Mouse (Mus musculus) thymus, adult 2 months (tissue): Measurements from ENCODE around the gene Fxyd5. TPM values are rescaled to one million over a fixed set of nuclear protein-coding genes. Genes with fewer than 3 reads are reported as not detected.

Experiments used
- DNase-seq: peaks from one replicate; pipeline ENCODE4 v3.0.0; 2021
- H3K27ac ChIP-seq: fragments of 200-500 bp; 2 replicates; pipeline ENCODE4 v1.5.1; 2012; ENCODE audit warnings: low read length, control low read depth; ENCODE audit not compliant: control insufficient read depth, insufficient read depth
- H3K27me3 ChIP-seq: fragments of 200-500 bp; 2 replicates; pipeline ENCODE4 v1.6.1; 2012; ENCODE audit warnings: mild to moderate bottlenecking, low read length, moderate library complexity, mixed read lengths; ENCODE audit not compliant: control insufficient read depth, insufficient read depth
- H3K36me3 ChIP-seq: fragments of 200-500 bp; 2 replicates; pipeline ENCODE4 v1.6.1; 2012; ENCODE audit warnings: mild to moderate bottlenecking, low read length, moderate library complexity; ENCODE audit not compliant: control insufficient read depth, insufficient read depth
- H3K4me1 ChIP-seq: fragments of 200-500 bp; replicated peaks from 2 replicates; pipeline ENCODE4 v1.6.1; 2012; ENCODE audit warnings: low read length; ENCODE audit not compliant: control insufficient read depth, insufficient read depth
- H3K4me3 ChIP-seq: fragments of 200-500 bp; 2 replicates; pipeline ENCODE4 v1.5.1; 2012; ENCODE audit warnings: mild to moderate bottlenecking, low read length, control low read depth, moderate library complexity; ENCODE audit not compliant: control insufficient read depth, insufficient read depth
- CTCF ChIP-seq: fragments of 200-500 bp; IDR thresholded peaks from 2 replicates; pipeline ENCODE4 v1.5.1; 2012; ENCODE audit warnings: mild to moderate bottlenecking, control low read depth, low read length, moderate library complexity, borderline replicate concordance; ENCODE audit not compliant: control insufficient read depth, poor library complexity, insufficient read depth; ENCODE audit errors: extremely low read depth
- POLR2A ChIP-seq: fragments of 200-500 bp; IDR thresholded peaks from 2 replicates; pipeline ENCODE4 v1.6.1; 2012; ENCODE audit warnings: mild to moderate bottlenecking, low read length, control low read depth, moderate library complexity; ENCODE audit not compliant: control insufficient read depth, poor library complexity, insufficient read depth; ENCODE audit errors: extremely low read depth
- WGBS: fragments of 180-500 bp; shearing (Covaris S2); methylation state at CpG from one replicate; pipeline ENCODE4 v1.1.7; 2018; 5-methylcytosine and 5-hydroxymethylcytosine counted together
- polyA plus RNA-seq: library from polyadenylated mRNA; depleted of rRNA; stranded (reverse); fragments of >200 nt; gene quantifications from 2 replicates; pipeline ENCODE4 v1.2.3, GENCODE M21; 2012

Fxyd5 gene
- polyA plus RNA-seq, 1 experiment = 283 TPM

GRCm38 (mm10) chr7:31030717-31031116 is 11.6 kb downstream of the Fxyd5 start:
- Histone ChIP-seq H3K27me3 (no peaks in the 10 kb centered on the region), H3K4me1 (peaks cover 44% of the 10 kb centered on the region)
- 92% methylated on average over 2 of the region's 2 CpGs for WGBS

GRCm38 (mm10) chr7:31028609-31029008 is 13.7 kb downstream of the Fxyd5 start:
- TF ChIP-seq CTCF (no peak), POLR2A (no peak)
- peaks cover 25% of the 10 kb centered on the region for H3K4me1 ChIP-seq
- H3K27me3 ChIP-seq = no peaks in the 10 kb centered on the region
- no peak for DNase-seq
- no peak overlapping the region for H3K27ac ChIP-seq
- WGBS = 64% methylated on average over 8 of the region's 8 CpGs
- H3K36me3 ChIP-seq = no peaks in the 10 kb centered on the region
- no peak overlapping the region for H3K4me3 ChIP-seq

More at GRCm38 (mm10) chr7:31030717-31031116, 11.6 kb downstream of the Fxyd5 start:
- DNase-seq = no peak
- TF ChIP-seq POLR2A (no peak), CTCF (no peak)
- H3K36me3 ChIP-seq = 0 out of 2 replicates have a peak, but pooled peaks cover 3% of the 10 kb centered on the region
- H3K27ac ChIP-seq = no peak overlapping the region
- no peak overlapping the region for H3K4me3 ChIP-seq

- no peak for DNase-seq
- H3K36me3 ChIP-seq = no peaks in the 10 kb centered on the region
- H3K4me3 ChIP-seq = no peak overlapping the region
- WGBS = 30% methylated on average over 10 of the region's 10 CpGs
- H3K4me1 ChIP-seq = no peaks in the 10 kb centered on the region
- no peaks in the 10 kb centered on the region for H3K27me3 ChIP-seq
- TF ChIP-seq CTCF (no peak), POLR2A (no peak)
- no peak overlapping the region for H3K27ac ChIP-seq
These were observed 25.0 kb downstream of the Fxyd5 start for GRCm38 (mm10) chr7:31017104-31017901.

GRCm38 (mm10) chr7:31012971-31013370 is 29.3 kb downstream of the Fxyd5 start:
- Histone ChIP-seq H3K27ac (no peak overlapping the region), H3K36me3 (no peaks in the 10 kb centered on the region), H3K27me3 (no peaks in the 10 kb centered on the region), H3K4me3 (no peak overlapping the region), H3K4me1 (no peaks in the 10 kb centered on the region)
- TF ChIP-seq CTCF (no peak), POLR2A (no peak)
- DNase-seq = no peak
- 92% methylated on average over 5 of the region's 5 CpGs for WGBS

- no peaks in the 10 kb centered on the region for H3K36me3 ChIP-seq
- no peak for DNase-seq
- H3K27me3 ChIP-seq = no peaks in the 10 kb centered on the region
- no peak for TF ChIP-seq POLR2A
- no peak for TF ChIP-seq CTCF
- no peaks in the 10 kb centered on the region for H3K4me1 ChIP-seq
- WGBS = 84% methylated on average over 3 of the region's 3 CpGs
- H3K4me3 ChIP-seq = no peak overlapping the region
- H3K27ac ChIP-seq = no peak overlapping the region
These were observed 33.4 kb downstream of the Fxyd5 start for GRCm38 (mm10) chr7:31008889-31009288.

GRCm38 (mm10) chr7:31008175-31008574 is 34.1 kb downstream of the Fxyd5 start:
- Histone ChIP-seq H3K27me3 (no peaks in the 10 kb centered on the region), H3K27ac (no peak overlapping the region), H3K4me3 (no peak overlapping the region), H3K4me1 (no peaks in the 10 kb centered on the region), H3K36me3 (no peaks in the 10 kb centered on the region)
- 22% methylated on average over 1 of the region's 1 CpGs for WGBS
- DNase-seq = no peak
- TF ChIP-seq CTCF (no peak), POLR2A (no peak)

- 44% methylated on average over 1 of the region's 1 CpGs for WGBS
- H3K27ac ChIP-seq = no peak overlapping the region
- H3K4me3 ChIP-seq = no peak overlapping the region
- no peak for DNase-seq
- TF ChIP-seq POLR2A = no peak
- no peak for TF ChIP-seq CTCF
- no peaks in the 10 kb centered on the region for H3K36me3 ChIP-seq
- no peaks in the 10 kb centered on the region for H3K27me3 ChIP-seq
- H3K4me1 ChIP-seq = peaks cover 3% of the 10 kb centered on the region
These were observed 34.5 kb downstream of the Fxyd5 start for GRCm38 (mm10) chr7:31007775-31008174.
